Mouse (Mus musculus): ENCODE measurements at regions not wholly inside any gene's neighbourhood (a gene's known extent, or its start where the extent isn't known, plus 50 kb on each side); places are given as distances from the start of the nearest gene placed in this dataset.

DNA sequence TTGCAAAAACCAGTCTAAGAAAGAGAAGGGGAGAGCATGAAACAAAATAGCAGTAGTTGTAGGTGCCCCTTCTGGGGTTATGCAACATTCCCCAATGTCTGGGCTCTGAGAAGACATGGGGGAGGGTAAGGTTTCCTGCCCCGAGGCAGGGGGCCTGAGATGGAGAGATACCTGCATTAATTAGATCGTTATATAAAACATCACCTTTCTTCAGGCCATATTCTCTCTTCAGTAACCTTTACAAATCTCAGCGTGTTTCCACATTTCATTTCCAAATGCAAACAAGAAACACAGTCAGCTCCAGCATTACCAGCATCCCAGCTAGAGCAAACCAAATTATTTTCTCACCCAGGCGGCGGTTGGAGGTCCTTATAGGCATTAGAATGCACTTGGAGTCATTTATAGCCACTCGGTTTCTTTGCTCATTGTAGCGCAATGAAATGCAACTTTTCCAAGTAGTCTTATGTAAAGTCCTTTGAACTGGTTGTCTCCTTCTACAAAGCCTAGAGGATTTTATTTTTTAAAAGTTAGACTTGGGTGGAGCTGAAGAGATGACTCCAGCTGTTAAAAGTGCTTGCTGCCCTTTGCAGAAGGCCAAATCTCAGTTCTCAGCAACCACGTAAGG is 63.4 kb upstream of the Arl15 start:
- TF ChIP-seq TCF12 (IDR thresholded peaks at IDR 0.05; ENCODE audit: low read depth, low read length) (no peak), CHD1 (IDR thresholded peaks at IDR 0.05; ENCODE audit: low read depth, low read length) (no peak), CTCF (conservative IDR thresholded peaks at IDR 0.05 in 1 of 2, IDR thresholded peaks at IDR 0.05 in 1 of 2; ENCODE audit: low read depth in 2 of 2, low read length in 2 of 2) (no peak), SMC3 (IDR thresholded peaks at IDR 0.05; ENCODE audit: low read depth, low read length) (no peak), ZNF384 (IDR thresholded peaks at IDR 0.05; ENCODE audit: low read depth, low read length) (no peak), EP300 (IDR thresholded peaks at IDR 0.05; ENCODE audit: low read length) (no peak), POLR2A (IDR thresholded peaks at IDR 0.05; ENCODE audit: low read depth, low read length) (no peak), ETS1 (conservative IDR thresholded peaks at IDR 0.05; ENCODE audit: low read depth, low read length) (no peak)

All from CH12.LX (cell line).